Mouse (Mus musculus) spleen, adult 2 months (tissue): ENCODE results near the gene Chchd4. TPM values are rescaled to one million over a fixed set of nuclear protein-coding genes. Genes with fewer than 3 reads are reported as not detected.
"Not testable (repeated sequence)": the region's sequence is repeated elsewhere in the genome, so short reads cannot be mapped to it uniquely, and the experiment has no call there.

Experiments used
- DNase-seq, 2 experiments: peaks; one replicate each; pipeline versions ENCODE4 v3.0.0 to v3.0.0-alpha.2; 2012 to 2021; ENCODE audit warnings: low spot score in 2 of 2, low read depth in 1 of 2
- H3K27ac ChIP-seq: fragments of 200-500 bp; 2 replicates; pipeline ENCODE4 v1.5.1; 2012; ENCODE audit warnings: low read length, inconsistent platforms; ENCODE audit not compliant: insufficient read depth
- H3K27me3 ChIP-seq: fragments of 200-500 bp; 2 replicates; pipeline ENCODE4 v1.6.1; 2012; ENCODE audit warnings: mild to moderate bottlenecking, moderate library complexity, low read length, inconsistent platforms; ENCODE audit not compliant: control insufficient read depth, insufficient read depth
- H3K36me3 ChIP-seq: fragments of 200-500 bp; 2 replicates; pipeline ENCODE4 v1.6.1; 2012; ENCODE audit warnings: mild to moderate bottlenecking, low read length, inconsistent platforms; ENCODE audit not compliant: control insufficient read depth, insufficient read depth
- H3K4me1 ChIP-seq: fragments of 200-500 bp; 2 replicates; pipeline ENCODE4 v1.6.1; 2011; ENCODE audit warnings: inconsistent platforms; ENCODE audit not compliant: control insufficient read depth, insufficient read depth, insufficient read length
- H3K4me3 ChIP-seq: fragments of 200-500 bp; 2 replicates; pipeline ENCODE4 v1.5.1; 2011; ENCODE audit warnings: mild to moderate bottlenecking, inconsistent platforms; ENCODE audit not compliant: insufficient read depth, insufficient read length; ENCODE audit errors: extremely low read depth
- CTCF ChIP-seq: fragments of 200-500 bp; IDR thresholded peaks from 2 replicates; pipeline ENCODE4 v1.5.1; 2011; ENCODE audit warnings: mild to moderate bottlenecking, inconsistent platforms; ENCODE audit not compliant: insufficient read depth, insufficient read length, insufficient replicate concordance; ENCODE audit errors: extremely low read depth
- POLR2A ChIP-seq: fragments of 200-500 bp; IDR thresholded peaks from 2 replicates; pipeline ENCODE4 v1.6.1; 2011; ENCODE audit warnings: low read depth, low read length, inconsistent platforms
- WGBS: fragments of 180-500 bp; shearing (Covaris S2); methylation state at CpG from one replicate; pipeline ENCODE4 v1.1.7; 2018; 5-methylcytosine and 5-hydroxymethylcytosine counted together
- polyA plus RNA-seq: library from polyadenylated mRNA; depleted of rRNA; stranded (reverse); fragments of >200 nt; gene quantifications from 2 replicates; pipeline ENCODE4 v1.2.3, GENCODE M21; 2012

Chchd4 gene
- polyA plus RNA-seq, 1 experiment, result 2.3 TPM

DNA sequence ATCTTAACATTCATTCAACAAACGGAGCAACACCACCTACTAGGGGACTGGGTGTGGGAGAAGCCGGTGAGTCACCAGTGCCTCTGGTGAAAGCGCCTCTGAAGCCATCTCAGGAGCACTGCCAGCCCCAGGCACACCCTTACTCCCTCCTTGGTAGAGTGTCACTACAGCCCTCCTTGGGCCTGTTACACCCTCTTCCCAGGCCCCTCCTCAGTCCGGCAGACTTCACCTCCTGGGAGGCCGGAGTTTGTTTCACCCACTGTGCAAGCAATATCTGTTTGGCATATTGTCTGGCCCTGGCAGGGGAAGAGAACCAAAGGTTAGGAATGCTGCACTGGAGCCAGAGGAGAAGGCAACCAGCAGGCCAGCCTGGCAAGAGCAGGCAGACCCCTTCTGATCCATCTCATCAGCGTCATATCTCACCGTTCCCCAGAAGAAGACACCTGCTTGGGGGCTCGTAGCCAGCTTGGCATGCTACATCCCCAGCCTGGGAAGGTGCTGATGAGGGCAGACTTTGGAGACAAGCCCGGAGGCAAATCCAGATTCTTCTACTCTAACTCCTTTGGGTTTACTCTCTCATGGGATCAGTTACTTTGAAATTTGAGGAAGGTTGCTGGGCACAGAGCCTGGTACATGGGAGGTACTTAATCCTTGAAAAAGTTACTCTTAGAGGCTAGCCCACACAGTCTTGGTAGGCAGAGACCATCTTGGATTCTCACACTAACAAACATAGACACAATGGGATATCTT is 1.3 kb upstream of the Chchd4 start:
- Histone ChIP-seq H3K27me3 (no peaks in the 10 kb centered on the region), H3K27ac (no peak overlapping the region), H3K4me3 (peak overlapping the region; percentile 76; the same call in 1 of the 2 replicates), H3K36me3 (peaks cover 24% of the 10 kb centered on the region), H3K4me1 (peaks cover 9% of the 10 kb centered on the region; the same call in 1 of the 2 replicates)
- DNase-seq, result no peak
- 61% methylated on average over 9 of the region's 9 CpGs for WGBS
- no peak for TF ChIP-seq POLR2A
- TF ChIP-seq CTCF, result no peak

DNA sequence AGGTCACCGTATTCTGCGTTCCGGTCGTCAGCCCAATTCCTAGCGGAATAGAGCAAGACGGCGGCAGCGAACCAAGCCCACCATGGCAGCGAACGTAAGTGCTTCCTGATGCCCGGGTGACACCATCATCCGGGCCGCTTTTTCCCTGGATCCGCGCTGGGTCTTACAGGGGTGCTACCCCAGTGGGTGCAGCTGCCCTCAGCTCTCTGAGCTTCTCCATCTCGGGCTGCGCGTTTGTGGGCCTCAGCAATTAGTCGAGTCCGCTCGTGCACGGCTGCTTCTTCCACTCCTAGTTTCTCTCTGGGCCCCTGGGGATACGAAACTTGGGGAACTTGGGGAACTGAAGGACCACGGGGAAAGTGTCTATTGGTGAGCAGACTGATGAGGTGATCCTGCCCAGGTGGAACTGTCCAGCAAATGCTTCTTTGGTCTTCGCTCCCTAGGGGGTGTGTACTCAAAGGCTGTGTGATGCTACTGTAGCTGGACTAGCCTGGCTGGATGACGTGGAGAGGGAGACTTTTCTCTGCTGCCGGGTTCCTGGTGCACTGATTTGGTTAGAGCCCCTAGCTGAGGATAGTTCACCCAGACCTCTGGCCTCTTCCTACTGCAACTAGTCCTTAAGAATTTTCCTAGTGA is 577 bp upstream of the Chchd4 start:
- no peaks in the 10 kb centered on the region for H3K27me3 ChIP-seq
- H3K27ac ChIP-seq, result no peak overlapping the region
- under 1% methylated on average over 27 of the region's 27 CpGs for WGBS
- DNase-seq, result no peak
- peak overlapping the region; percentile 76 for H3K4me3 ChIP-seq
- H3K4me1 ChIP-seq, result peaks cover 9% of the 10 kb centered on the region; the same call in 1 of the 2 replicates
- TF ChIP-seq POLR2A, result no peak
- H3K36me3 ChIP-seq, result peaks cover 17% of the 10 kb centered on the region

DNA sequence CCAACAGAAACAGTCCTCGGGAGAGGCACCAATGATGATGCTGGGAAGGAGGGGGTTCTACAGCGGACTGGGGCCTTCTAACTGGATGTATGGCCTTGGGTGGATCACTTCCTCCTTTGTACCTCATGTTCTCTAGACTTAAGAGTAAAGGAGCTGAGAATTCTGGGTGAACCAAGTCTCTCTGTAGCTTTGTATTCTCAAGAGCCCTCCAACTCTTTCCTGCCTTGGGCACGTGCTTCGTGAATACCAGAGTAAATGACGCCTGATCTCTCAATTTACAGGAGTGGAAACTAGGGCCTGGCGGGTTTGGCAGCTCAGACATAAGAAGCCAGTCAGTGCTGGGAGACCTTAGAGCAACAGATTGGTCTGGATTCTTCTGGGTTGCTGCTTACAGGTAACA is 1.0 kb downstream of the Chchd4 start:
- Histone ChIP-seq H3K27me3 (no peaks in the 10 kb centered on the region), H3K4me1 (peaks cover 9% of the 10 kb centered on the region; the same call in 1 of the 2 replicates), H3K36me3 (peaks cover 3% of the 10 kb centered on the region; the same call in 1 of the 2 replicates), H3K4me3 (peak overlapping the region; percentile 86; the same call in 1 of the 2 replicates), H3K27ac (no peak overlapping the region)
- 21% methylated on average over 6 of the region's 6 CpGs for WGBS
- DNase-seq, result no peak
- TF ChIP-seq POLR2A, result no peak
- TF ChIP-seq CTCF, result no peak

DNA sequence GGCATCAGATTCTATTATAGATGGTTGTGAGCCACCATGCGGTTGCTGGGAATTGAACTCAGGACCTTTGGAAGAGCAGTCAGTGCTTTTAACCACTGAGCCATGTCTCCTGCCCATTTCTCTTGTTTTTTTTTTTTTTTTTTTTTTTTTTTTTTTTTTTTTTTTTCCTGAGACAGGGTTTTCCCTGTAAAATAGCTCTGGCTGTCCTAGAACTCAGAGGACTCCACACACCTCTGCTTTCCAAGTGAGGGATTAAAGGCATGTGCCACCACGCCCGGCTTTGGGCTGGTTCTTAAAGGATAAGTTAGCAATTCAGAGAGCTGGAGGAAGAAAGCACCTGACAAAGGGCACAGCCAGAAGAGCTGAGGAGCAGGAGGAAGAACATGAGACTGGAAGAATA is 1.9 kb downstream of the Chchd4 start:
- 97% methylated on average over 3 of the region's 3 CpGs for WGBS
- H3K36me3 ChIP-seq, H3K27me3 ChIP-seq, H3K4me1 ChIP-seq, H3K27ac ChIP-seq, H3K4me3 ChIP-seq, DNase-seq: not testable (repeated sequence)

DNA sequence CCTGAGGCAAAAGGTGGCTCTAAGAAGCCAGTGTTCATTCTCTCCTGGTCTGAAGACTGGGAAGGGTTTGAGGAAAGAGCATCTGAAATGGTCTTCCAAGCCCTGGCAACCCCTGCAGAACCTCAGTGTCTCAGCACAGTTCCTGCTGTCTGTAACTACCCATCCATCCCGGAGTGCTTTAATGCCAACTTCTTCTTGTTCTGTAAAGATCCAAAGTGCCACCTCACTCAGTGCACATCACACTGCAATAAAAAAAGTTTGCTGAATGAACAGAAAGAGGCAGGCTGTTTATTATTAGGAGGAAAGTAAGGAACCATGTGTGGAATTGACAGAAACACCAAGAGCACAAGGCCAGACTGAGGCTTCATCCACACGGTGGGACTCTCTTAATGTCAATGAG is 2.6 kb downstream of the Chchd4 start:
- Histone ChIP-seq H3K27me3 (no peaks in the 10 kb centered on the region), H3K36me3 (peaks cover 5% of the 10 kb centered on the region; the same call in 1 of the 2 replicates), H3K4me3 (no peak overlapping the region), H3K27ac (no peak overlapping the region), H3K4me1 (peaks cover 9% of the 10 kb centered on the region; the same call in 1 of the 2 replicates)
- DNase-seq, result no peak
- WGBS, result 96% methylated on average over 2 of the region's 2 CpGs
- no peak for TF ChIP-seq CTCF
- no peak for TF ChIP-seq POLR2A

DNA sequence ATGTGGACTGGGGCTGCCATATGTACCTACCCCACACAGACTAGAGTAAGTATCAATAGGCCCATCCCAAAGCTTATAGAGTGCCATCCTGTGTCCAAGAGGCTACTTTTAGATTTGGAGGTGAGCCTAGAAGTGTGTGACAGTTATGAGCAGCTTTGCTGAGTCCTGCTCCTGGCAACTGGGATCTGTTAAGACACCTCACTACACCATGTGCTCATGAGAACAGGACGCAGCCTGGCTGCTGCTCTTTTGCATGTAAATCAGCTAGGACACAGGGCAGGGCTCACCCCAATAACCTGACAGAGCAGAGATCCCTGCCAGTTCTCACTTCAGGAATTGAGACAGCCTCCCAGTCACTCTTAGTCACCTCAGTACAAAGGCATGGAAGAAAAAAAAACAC is 6.2 kb downstream of the Chchd4 start:
- H3K36me3 ChIP-seq, result peaks cover 18% of the 10 kb centered on the region
- no peak overlapping the region for H3K4me3 ChIP-seq
- TF ChIP-seq CTCF, result no peak
- no peak for TF ChIP-seq POLR2A
- no peaks in the 10 kb centered on the region for H3K27me3 ChIP-seq
- no peak for DNase-seq
- no peak overlapping the region for H3K27ac ChIP-seq
- WGBS, result 88% methylated on average over 1 of the region's 1 CpGs
- no peaks in the 10 kb centered on the region for H3K4me1 ChIP-seq

DNA sequence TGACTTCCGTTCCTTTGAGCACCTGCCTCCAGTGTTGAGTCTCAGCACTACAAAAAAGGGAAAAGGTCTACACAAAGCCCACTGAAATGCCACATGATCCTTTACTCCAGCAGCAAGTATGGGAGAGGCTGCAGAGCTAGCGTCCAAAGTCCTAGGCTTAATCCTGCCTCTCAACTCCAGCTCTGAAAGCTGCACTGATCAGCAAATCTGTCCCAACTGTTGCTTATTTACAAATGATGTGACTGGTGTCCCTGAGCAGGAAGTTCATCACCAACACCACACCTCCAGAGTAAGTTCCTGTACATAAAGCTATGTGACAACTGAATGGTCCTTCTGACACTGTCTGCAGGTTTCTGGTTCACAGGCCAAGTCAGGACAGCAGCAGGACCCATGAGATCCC is 7.6 kb downstream of the Chchd4 start:
- Histone ChIP-seq H3K36me3 (peaks cover 18% of the 10 kb centered on the region), H3K27me3 (no peaks in the 10 kb centered on the region), H3K4me1 (no peaks in the 10 kb centered on the region), H3K4me3 (no peak overlapping the region), H3K27ac (no peak overlapping the region)
- no peak for DNase-seq
- TF ChIP-seq POLR2A (no peak), CTCF (no peak)
- WGBS, result 92% methylated on average over 2 of the region's 2 CpGs
